Mouse (Mus musculus) hindbrain, embryonic 16.5 days (tissue): ENCODE measurements around the gene Irgm1. TPM values are rescaled to one million over a fixed set of nuclear protein-coding genes. Genes with fewer than 3 reads are reported as not detected.
"Not testable (repeated sequence)": the region's sequence is repeated elsewhere in the genome, so short reads cannot be mapped to it uniquely, and the experiment has no call there.

Source experiments
- ATAC-seq: fragments of 200-750 bp; cut with Nextera tagmentation; 2 replicates; pipeline ENCODE4 v1.8.0; 2017; ENCODE audit warnings: moderate TSS enrichment, moderate library complexity
- H3K27ac ChIP-seq: fragments of 300-500 bp; sonication (generic); 2 replicates; pipeline ENCODE4 v1.5.1; 2014; ENCODE audit warnings: low read depth, mild to moderate bottlenecking, control low read depth, low read length, moderate library complexity
- H3K27me3 ChIP-seq: fragments of 300-500 bp; sonication (generic); replicated peaks from 2 replicates; pipeline ENCODE4 v1.6.1; 2014; ENCODE audit warnings: low read length; ENCODE audit not compliant: control insufficient read depth, insufficient read depth
- H3K36me3 ChIP-seq: fragments of 300-500 bp; sonication (generic); 2 replicates; pipeline ENCODE4 v1.6.1; 2014; ENCODE audit warnings: mild to moderate bottlenecking, low read length, moderate library complexity, mixed read lengths; ENCODE audit not compliant: control insufficient read depth, insufficient read depth
- H3K4me1 ChIP-seq: fragments of 300-500 bp; sonication (generic); 2 replicates; pipeline ENCODE4 v1.6.1; 2014; ENCODE audit warnings: low read depth, low read length; ENCODE audit not compliant: control insufficient read depth, insufficient read depth
- H3K4me2 ChIP-seq: fragments of 300-500 bp; sonication (generic); 2 replicates; pipeline ENCODE4 v1.6.1; 2014; ENCODE audit warnings: mild to moderate bottlenecking, low read length, control low read depth, moderate library complexity
- H3K4me3 ChIP-seq: fragments of 300-500 bp; sonication (generic); 2 replicates; pipeline ENCODE4 v1.5.1; 2014; ENCODE audit warnings: mild to moderate bottlenecking, low read length, control low read depth, moderate library complexity
- H3K9ac ChIP-seq: fragments of 300-500 bp; sonication (generic); 2 replicates; pipeline ENCODE4 v1.6.1; 2014; ENCODE audit warnings: low read depth, mild to moderate bottlenecking, control low read depth, low read length, moderate library complexity
- H3K9me3 ChIP-seq: fragments of 300-500 bp; sonication (generic); 2 replicates; pipeline ENCODE4 v1.6.1; 2014; ENCODE audit warnings: mild to moderate bottlenecking, low read length, moderate library complexity; ENCODE audit not compliant: control insufficient read depth
- WGBS: fragments of 180-500 bp; shearing (Covaris S2); extraction: QIAGEN DNeasy Blood & Tissue Kit; methylation state at CpG from one replicate; pipeline ENCODE4 v1.1.7; 2014; 5-methylcytosine and 5-hydroxymethylcytosine counted together
- polyA plus RNA-seq: library from polyadenylated mRNA; unstranded; fragments of >200 nt; fragmentation: Nextera tagmentation; extraction: Ambion mirVana; gene quantifications from 2 replicates; pipeline ENCODE4 v1.2.1, GENCODE M21; 2015

The Irgm1 gene
- polyA plus RNA-seq, 1 experiment from 2014 or later = 5.4 TPM

DNA sequence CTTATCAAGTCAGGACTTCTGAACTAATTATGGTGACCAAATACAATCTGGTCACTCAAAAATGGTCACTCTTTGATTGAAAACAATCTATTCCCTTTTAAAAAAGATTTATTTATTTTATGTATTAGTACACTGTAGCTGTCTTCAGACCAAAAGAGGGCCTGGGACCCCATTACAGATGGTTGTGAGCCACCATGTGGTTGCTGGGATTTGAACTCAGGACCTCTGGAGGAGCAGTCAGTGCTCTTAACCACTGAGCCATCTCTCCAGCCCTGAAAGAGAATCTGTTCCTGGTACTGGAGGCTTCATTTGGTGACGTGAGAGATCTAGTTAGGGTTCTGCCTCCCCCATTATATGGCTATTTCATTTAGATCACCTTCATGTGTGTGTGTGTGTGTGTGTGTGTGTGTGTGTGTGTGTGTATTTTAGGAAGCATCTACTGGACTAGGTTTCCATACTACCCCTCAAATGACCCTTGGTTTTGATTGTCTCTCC, 3.9 kb upstream of the Irgm1 start:
- H3K27ac ChIP-seq, H3K4me3 ChIP-seq, H3K36me3 ChIP-seq, ATAC-seq, H3K9me3 ChIP-seq, H3K4me2 ChIP-seq, H3K27me3 ChIP-seq, H3K9ac ChIP-seq: not testable (repeated sequence)
- 78% methylated on average over 1 of the region's 1 CpGs for WGBS
- peaks cover 10% of the 10 kb centered on the region; the same call in 1 of the 2 replicates for H3K4me1 ChIP-seq

DNA sequence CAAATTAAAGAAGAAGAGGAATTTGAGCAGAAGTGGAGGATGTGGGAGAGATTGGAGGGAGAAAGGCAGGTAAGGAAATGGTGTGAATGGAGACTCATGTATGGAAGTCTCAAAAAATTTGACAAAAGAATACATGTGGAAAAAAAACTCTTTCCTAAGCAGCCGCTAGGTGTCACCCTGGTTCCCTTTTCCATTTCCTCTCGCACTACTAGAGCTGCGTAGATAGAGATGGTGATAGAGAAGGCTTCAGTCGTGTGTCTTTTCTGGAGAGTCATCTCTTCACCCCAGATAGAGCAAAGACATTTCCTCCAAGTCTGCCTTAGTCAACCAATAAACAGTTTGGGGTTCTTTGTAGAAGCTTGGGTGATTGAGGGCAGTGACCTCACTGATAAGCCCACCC, 3.0 kb upstream of the Irgm1 start:
- ATAC-seq = peak; percentile 73
- 3% methylated on average over 4 of the region's 4 CpGs for WGBS

DNA sequence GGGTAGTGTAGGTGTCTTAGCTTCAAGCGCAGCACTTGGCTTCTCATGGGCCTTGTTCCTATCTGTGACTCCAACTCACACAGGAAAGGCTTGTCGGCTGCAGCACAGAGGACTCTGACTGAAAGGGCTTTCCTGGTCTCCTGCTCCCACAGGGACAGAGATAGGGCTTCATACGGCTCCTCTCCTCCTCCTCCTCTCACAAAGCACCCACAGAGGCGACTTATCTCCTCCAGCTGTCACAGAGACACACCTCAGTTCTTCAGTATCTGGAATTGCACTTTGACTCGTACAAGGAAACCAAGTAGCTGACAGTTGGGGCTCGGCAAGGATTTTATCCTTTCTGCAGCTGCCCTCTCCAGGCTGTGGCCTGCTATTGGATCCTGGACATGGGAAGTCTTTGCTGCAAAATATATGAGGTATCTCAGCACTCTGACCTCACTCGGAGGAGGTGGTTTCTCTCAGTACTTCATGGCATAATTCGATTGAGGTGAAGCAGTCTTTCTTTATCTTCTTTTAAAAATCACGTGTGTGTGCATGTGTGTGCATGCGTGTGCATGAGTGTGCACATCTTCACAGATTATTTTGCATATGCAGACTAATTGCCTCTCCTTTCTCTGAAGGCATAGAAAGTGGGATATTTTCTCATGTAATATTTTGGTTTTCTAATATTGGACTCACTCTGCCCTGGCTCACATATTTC, 2.3 kb upstream of the Irgm1 start:
- WGBS = 80% methylated on average over 10 of the region's 10 CpGs
- Histone ChIP-seq H3K4me2 (no peak overlapping the region), H3K4me1 (peaks cover 10% of the 10 kb centered on the region; the same call in 1 of the 2 replicates), H3K9me3 (no peaks in the 10 kb centered on the region), H3K9ac (no peak overlapping the region), H3K27ac (no peak overlapping the region), H3K27me3 (no peaks in the 10 kb centered on the region; the same call in 1 of the 2 replicates), H3K4me3 (no peak overlapping the region), H3K36me3 (no peaks in the 10 kb centered on the region)
- ATAC-seq = no peak

More for the DNA sequence above, 3.0 kb upstream of the Irgm1 start:
- Histone ChIP-seq H3K9ac (no peak overlapping the region), H3K27ac (no peak overlapping the region), H3K4me2 (no peak overlapping the region), H3K9me3 (no peaks in the 10 kb centered on the region), H3K4me1 (peaks cover 10% of the 10 kb centered on the region; the same call in 1 of the 2 replicates), H3K4me3 (no peak overlapping the region), H3K36me3 (no peaks in the 10 kb centered on the region), H3K27me3 (no peaks in the 10 kb centered on the region; the same call in 1 of the 2 replicates)

DNA sequence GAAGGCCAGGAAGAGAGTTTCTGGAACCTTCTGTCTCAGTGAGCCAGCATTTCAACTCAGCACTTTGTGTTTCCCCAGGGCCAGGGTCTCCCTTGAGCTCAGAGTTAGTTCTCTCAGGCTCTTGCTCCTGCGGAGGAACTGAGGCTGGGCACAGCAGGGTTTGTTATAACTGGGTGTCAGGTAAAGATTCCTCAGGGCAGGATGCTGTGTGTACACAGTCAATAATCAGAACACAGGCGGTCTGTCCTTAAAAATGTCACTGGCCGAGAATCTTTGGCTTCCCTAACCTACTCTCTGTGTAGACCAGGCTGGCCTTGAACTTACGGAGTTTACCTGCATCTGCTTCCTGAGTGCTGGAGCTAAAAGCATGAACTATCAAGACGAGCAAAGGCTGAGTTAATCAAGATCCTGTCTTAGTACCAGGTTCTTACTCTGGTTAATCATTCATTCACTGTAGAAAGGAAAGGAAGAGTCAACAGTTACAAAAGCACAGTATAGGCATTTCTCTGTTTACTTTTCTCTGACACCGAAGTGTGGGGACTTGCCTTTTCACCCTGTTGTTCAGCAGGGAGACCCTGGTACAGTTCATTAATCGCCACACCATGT, 1.3 kb upstream of the Irgm1 start:
- Histone ChIP-seq H3K36me3 (no peaks in the 10 kb centered on the region), H3K9ac (no peak overlapping the region), H3K4me1 (peaks cover 10% of the 10 kb centered on the region; the same call in 1 of the 2 replicates), H3K4me3 (no peak overlapping the region), H3K27me3 (no peaks in the 10 kb centered on the region; the same call in 1 of the 2 replicates), H3K9me3 (no peaks in the 10 kb centered on the region), H3K27ac (no peak overlapping the region), H3K4me2 (no peak overlapping the region)
- no peak for ATAC-seq
- 85% methylated on average over 7 of the region's 7 CpGs for WGBS

DNA sequence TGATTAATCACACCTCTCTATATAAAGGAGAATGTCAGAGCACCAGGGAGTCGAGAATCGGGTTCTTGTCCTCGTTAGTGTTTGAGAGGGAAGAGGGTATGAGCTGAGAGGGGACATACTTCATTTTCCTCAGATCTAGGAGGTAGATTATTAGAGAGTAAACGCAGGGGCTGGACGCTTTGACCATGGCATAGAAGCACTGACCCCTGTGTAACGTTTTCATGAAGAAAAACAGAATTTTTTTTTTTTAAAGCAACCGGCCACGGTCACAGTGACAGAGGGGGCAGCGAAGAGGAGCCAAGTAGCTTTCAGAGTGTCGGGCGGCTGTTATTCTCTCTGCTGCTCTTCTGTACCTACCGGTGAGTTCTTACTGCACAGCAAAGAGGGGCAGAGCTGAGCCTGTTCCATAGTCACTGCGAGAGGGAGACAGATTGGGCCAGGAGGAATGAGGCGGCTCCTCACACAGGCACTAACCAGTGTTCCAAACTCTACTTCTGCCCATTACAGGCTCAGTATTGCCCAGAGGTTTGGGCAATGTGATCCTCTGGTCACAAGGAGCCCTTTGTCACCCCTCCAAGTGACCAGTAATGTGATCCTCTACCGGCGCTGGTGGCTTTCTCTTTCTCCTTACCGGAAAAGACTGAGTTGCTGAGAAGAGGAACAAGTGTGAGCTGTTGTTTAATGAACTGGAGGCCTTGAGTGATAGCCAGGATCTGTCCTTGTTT, 496 bp upstream of the Irgm1 start:
- peak; percentile 61 for ATAC-seq
- Histone ChIP-seq H3K4me2 (peak overlapping the region; percentile 87), H3K9ac (peak overlapping the region; percentile 66), H3K27me3 (no peaks in the 10 kb centered on the region; the same call in 1 of the 2 replicates), H3K9me3 (no peaks in the 10 kb centered on the region), H3K4me1 (peaks cover 10% of the 10 kb centered on the region; the same call in 1 of the 2 replicates), H3K27ac (peak overlapping the region; percentile 16), H3K36me3 (no peaks in the 10 kb centered on the region), H3K4me3 (peak overlapping the region; percentile 48)
- WGBS = 14% methylated on average over 17 of the region's 17 CpGs

DNA sequence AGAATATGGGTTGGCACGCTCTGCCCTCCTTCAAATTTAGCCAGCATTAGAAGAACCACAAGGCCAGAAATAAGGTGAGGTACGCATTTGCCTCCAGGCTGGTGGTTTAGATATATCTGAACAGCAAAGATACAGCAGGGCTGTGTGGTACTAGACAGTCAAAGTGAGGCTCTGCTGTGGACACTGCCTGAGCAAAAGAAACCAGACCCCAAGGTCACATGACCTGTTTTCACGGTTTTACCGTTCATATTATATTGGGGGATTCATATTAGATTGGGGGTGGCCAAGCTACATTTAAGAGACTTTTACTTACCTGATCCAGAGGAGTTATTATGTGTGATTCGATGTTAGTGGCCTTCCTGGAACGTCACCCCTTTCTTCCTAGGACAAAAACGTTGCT, 702 bp downstream of the Irgm1 start:
- no peak overlapping the region for H3K27ac ChIP-seq
- 37% methylated on average over 7 of the region's 7 CpGs for WGBS

DNA sequence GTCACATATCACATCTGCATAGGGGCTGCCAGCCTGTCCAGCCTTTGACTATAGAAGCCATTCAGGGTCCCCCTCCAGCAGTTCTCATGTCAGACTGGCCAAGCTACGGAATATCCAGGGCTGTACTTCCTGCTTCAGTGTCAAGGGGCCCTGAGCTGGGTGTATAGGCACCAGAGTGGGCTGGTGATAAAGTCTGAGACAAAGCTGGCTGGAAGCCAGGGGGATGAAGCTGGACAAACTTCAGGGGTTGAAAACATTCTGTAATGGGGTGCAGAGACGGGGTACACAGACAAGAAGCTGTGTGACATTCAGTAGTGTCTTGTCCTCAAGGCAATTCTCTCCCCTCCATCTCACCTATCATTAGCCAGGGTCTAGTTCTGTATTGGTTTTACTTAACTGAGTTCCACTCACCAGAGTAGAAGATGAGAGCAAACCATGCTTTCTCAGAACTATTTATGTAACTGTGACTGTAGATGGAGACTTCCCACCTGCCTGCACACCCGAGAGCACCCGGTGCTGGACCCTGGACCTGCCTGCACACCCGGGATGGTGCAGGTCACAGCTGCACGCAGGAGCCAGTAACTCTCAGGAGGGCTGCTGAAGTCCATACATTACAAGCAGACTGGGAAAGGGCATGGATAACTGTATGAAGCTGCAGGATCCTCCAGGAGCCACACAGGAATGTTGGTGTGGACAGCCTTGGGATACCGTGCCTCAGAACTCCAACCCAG, 1.9 kb downstream of the Irgm1 start:
- H3K9ac ChIP-seq = no peak overlapping the region
- H3K27ac ChIP-seq = no peak overlapping the region
- no peak for ATAC-seq
- no peaks in the 10 kb centered on the region for H3K9me3 ChIP-seq
- no peaks in the 10 kb centered on the region for H3K36me3 ChIP-seq
- no peaks in the 10 kb centered on the region; the same call in 1 of the 2 replicates for H3K27me3 ChIP-seq
- no peak overlapping the region for H3K4me3 ChIP-seq
- WGBS = 77% methylated on average over 7 of the region's 7 CpGs
- H3K4me1 ChIP-seq = peaks cover 10% of the 10 kb centered on the region; the same call in 1 of the 2 replicates
- H3K4me2 ChIP-seq = peak overlapping the region; percentile 21

More for the DNA sequence above, 702 bp downstream of the Irgm1 start:
- ATAC-seq = peak; percentile 35; the same call in 1 of the 2 replicates
- H3K4me1 ChIP-seq = peaks cover 10% of the 10 kb centered on the region; the same call in 1 of the 2 replicates
- H3K4me2 ChIP-seq = peak overlapping the region; percentile 87
- H3K4me3 ChIP-seq = peak overlapping the region; percentile 48
- H3K9me3 ChIP-seq = no peaks in the 10 kb centered on the region
- H3K36me3 ChIP-seq = no peaks in the 10 kb centered on the region
- H3K27me3 ChIP-seq = no peaks in the 10 kb centered on the region; the same call in 1 of the 2 replicates
- H3K9ac ChIP-seq = peak overlapping the region; percentile 66

DNA sequence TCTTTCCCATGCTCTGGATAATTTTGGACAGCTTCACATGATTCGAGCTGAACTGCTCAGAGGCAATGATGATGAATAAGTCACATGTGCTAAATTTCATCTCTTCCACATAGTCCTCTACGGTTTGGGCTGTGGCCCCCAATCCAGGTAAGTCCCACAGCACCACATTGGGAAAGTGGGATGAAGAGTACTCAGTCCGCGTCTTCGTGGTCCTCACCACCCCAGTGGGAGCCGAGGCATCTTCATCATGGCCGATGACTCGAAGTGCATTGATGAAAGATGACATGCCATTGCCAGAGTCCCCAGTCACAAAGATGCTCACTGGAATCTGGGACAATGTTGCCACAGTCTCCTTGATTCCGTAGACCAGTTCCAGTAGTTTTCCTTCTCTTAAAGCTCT, 5.0 kb downstream of the Irgm1 start:
- no peak overlapping the region for H3K4me3 ChIP-seq
- H3K36me3 ChIP-seq = no peaks in the 10 kb centered on the region
- no peak for ATAC-seq
- no peak overlapping the region for H3K27ac ChIP-seq
- no peaks in the 10 kb centered on the region for H3K27me3 ChIP-seq
- no peak overlapping the region for H3K4me2 ChIP-seq
- H3K9ac ChIP-seq = no peak overlapping the region
- H3K9me3 ChIP-seq = no peaks in the 10 kb centered on the region
- 97% methylated on average over 9 of the region's 9 CpGs for WGBS
- peaks cover 4% of the 10 kb centered on the region; the same call in 1 of the 2 replicates for H3K4me1 ChIP-seq
